In the genomic region with DNA sequence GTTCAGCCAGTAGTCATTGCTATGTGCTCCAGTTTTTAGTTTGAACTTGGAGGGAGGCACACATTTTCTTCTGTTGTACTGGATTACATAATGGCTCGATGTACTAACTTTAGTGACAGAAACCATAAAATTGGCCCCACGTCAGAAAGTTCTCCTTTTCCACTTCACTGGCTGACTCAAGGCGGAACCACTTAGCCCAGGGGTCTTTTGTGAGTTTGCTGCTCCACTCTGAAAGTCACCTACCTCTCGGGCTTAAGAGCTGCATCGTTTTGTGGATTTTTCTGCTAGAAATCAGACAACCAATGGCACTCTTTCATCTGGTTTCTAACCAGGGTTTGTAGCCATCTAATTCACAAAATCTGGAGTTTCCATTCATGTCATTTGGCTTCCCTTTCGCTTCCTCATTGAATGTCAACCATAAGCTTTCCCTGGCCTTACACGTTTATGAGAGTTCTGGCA, we compare ENCODE assay signal across 10 mouse cellular contexts.
A peak's percentile ranks its signal among the peaks of the same experiment; 100 is the strongest.
DNase-seq lines count a peak whose midpoint lies in the region; ATAC-seq and TF ChIP-seq lines count a peak whose summit lies in the region.
"Had no signal": no experiment of that assay in that cellular context is flagged by ENCODE, and none has a peak within 500 bp of the region (broad histone marks: within the 10 kb centered on the region; RNA-seq: fewer than 3 reads in every experiment).

No protein-coding gene starts in this region.

- H3K9ac ChIP-seq in limb, embryonic 14.5 days (ENCODE audit: low read depth, low read length, severe bottlenecking) = no peak overlapping the region
- no peak overlapping the region for H3K9ac ChIP-seq in intestine, embryonic 16.5 days (ENCODE audit: low read depth, low read length)
- H3K9ac ChIP-seq: hindbrain, embryonic 13.5 days had no signal

- ATAC-seq in limb, embryonic 14.5 days (ENCODE audit: low FRiP score, low read depth) = no peak
- peak; percentile 98 for ATAC-seq in megakaryocyte progenitor cell, adult 5-6 weeks (replicated peaks; ENCODE audit: poor library complexity)
- ATAC-seq in intestine, embryonic 16.5 days = no peak

- DNase-seq in adrenal gland, postnatal 10 days = peak; percentile 29
- no peak for DNase-seq in adrenal gland, postnatal 4 days (ENCODE audit: low spot score in 2 of 2)
- DNase-seq in limb, embryonic 14.5 days (ENCODE audit: low spot score) = peak; percentile 66
- no peak for DNase-seq in limb, embryonic 10.5 days (ENCODE audit: low spot score)
- peak; percentile 16 for DNase-seq in heart, postnatal 4 days
- no peak for DNase-seq in cerebellum, adult 11-12 months
- DNase-seq: thymus, postnatal 36 days had no signal

- no peak overlapping the region for H3K4me3 ChIP-seq in limb, embryonic 14.5 days (replicated peaks; ENCODE audit: low read length)
- H3K4me3 ChIP-seq in limb, embryonic 10.5 days = no peak overlapping the region
- H3K4me3 ChIP-seq in intestine, embryonic 16.5 days (ENCODE audit: low read length) = no peak overlapping the region
- H3K4me3 ChIP-seq: hindbrain, embryonic 13.5 days had no signal

- H3K36me3 ChIP-seq in limb, embryonic 14.5 days (ENCODE audit: control insufficient read depth, insufficient read depth, low read length) = no peaks in the 10 kb centered on the region
- H3K36me3 ChIP-seq in limb, embryonic 10.5 days = no peaks in the 10 kb centered on the region
- no peaks in the 10 kb centered on the region for H3K36me3 ChIP-seq in intestine, embryonic 16.5 days (ENCODE audit: control insufficient read depth, insufficient read depth, low read length)
- H3K36me3 ChIP-seq: hindbrain, embryonic 13.5 days had no signal

- H3K4me1 ChIP-seq in limb, embryonic 14.5 days (ENCODE audit: control insufficient read depth, insufficient read depth, low read length) = no peaks in the 10 kb centered on the region
- no peaks in the 10 kb centered on the region for H3K4me1 ChIP-seq in limb, embryonic 10.5 days
- H3K4me1 ChIP-seq in intestine, embryonic 16.5 days (ENCODE audit: control insufficient read depth, insufficient read depth, low read length) = no peaks in the 10 kb centered on the region
- H3K4me1 ChIP-seq: hindbrain, embryonic 13.5 days had no signal

- no peaks in the 10 kb centered on the region for H3K27me3 ChIP-seq in limb, embryonic 14.5 days (ENCODE audit: control insufficient read depth, insufficient read depth, low read length)
- no peaks in the 10 kb centered on the region for H3K27me3 ChIP-seq in limb, embryonic 10.5 days (ENCODE audit: low read depth, poor library complexity, severe bottlenecking)
- H3K27me3 ChIP-seq in intestine, embryonic 16.5 days (replicated peaks; ENCODE audit: control insufficient read depth, insufficient read depth, low read length) = no peaks in the 10 kb centered on the region
- H3K27me3 ChIP-seq: hindbrain, embryonic 13.5 days had no signal

- H3K9me3 ChIP-seq in limb, embryonic 14.5 days (ENCODE audit: control insufficient read depth, low read length) = no peaks in the 10 kb centered on the region
- no peaks in the 10 kb centered on the region for H3K9me3 ChIP-seq in limb, embryonic 10.5 days (replicated peaks)
- no peaks in the 10 kb centered on the region for H3K9me3 ChIP-seq in intestine, embryonic 16.5 days (ENCODE audit: control insufficient read depth, low read length)
- H3K9me3 ChIP-seq: hindbrain, embryonic 13.5 days had no signal

- 40% methylated on average over 7 of the region's 7 CpGs for WGBS in limb, embryonic 14.5 days
- 87% methylated on average over 7 of the region's 7 CpGs for WGBS in limb, embryonic 10.5 days
- WGBS in intestine, embryonic 16.5 days = 67% methylated on average over 7 of the region's 7 CpGs

- H3K4me2 ChIP-seq in limb, embryonic 14.5 days (replicated peaks; ENCODE audit: low read depth, low read length, severe bottlenecking) = no peak overlapping the region
- H3K4me2 ChIP-seq in intestine, embryonic 16.5 days (ENCODE audit: low read depth, low read length) = no peak overlapping the region
- H3K4me2 ChIP-seq: hindbrain, embryonic 13.5 days had no signal

- peak overlapping the region; percentile 43; the same call in 1 of the 2 replicates for H3K27ac ChIP-seq in limb, embryonic 14.5 days (replicated peaks; ENCODE audit: low read depth, low read length)
- H3K27ac ChIP-seq in limb, embryonic 10.5 days = no peak overlapping the region
- no peak overlapping the region for H3K27ac ChIP-seq in intestine, embryonic 16.5 days (ENCODE audit: low read length)
- H3K27ac ChIP-seq: hindbrain, embryonic 13.5 days had no signal

- no peak for TF ChIP-seq POLR2A in limb, embryonic 14.5 days (IDR thresholded peaks at IDR 0.05; ENCODE audit: borderline replicate concordance, extremely low read depth, insufficient read depth, insufficient read length)

Comparison
In these comparisons a context has a peak if more than half of its experiments do, and no peak if none do; other contexts are left out.
1. DNase-seq: peak in adrenal gland, postnatal 10 days (single experiment), limb, embryonic 14.5 days (single experiment) and heart, postnatal 4 days (single experiment); none in adrenal gland, postnatal 4 days (0 of 2), limb, embryonic 10.5 days (single experiment) and cerebellum, adult 11-12 months (single experiment).